Mouse (Mus musculus): Measurements from ENCODE around the gene Troap. TPM values are rescaled to one million over a fixed set of nuclear protein-coding genes. Genes with fewer than 3 reads are reported as not detected.
A peak's percentile ranks its signal among the peaks of the same experiment; 100 is the strongest.

The Troap gene
- total and polyA plus RNA-seq, 3 experiments: 25.8 to 70.2 TPM; not detected in 1

DNA sequence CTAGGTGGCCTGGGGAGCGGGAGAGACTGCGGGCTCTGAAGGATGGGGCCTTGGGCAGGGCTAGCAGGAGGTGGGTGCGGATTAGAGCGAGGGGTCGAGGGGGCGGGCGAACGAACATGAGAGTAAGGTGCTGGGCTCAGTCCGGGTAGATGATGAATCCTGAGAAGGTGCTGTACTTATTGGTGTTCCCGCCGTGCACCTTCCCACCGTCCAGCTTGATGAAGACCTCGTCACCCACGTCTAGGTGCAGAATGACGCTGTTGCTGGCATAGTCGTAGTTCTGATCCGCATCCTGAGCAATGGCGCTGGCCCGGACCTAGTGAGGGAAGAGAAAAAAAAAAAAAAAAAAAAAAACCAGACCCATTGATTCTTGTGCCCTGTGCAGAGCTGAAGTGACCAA is 10.2 kb downstream of the Troap start:
- TF ChIP-seq ZNF384 (IDR thresholded peaks at IDR 0.05; ENCODE audit: low read depth, low read length) (0 out of 2 replicates have a peak, but pooled peaks have one; percentile 34), CHD2 (IDR thresholded peaks at IDR 0.05; ENCODE audit: low read length) (no peak)
- Histone ChIP-seq H3K27me3 (ENCODE audit: control insufficient read depth in 1 of 2, insufficient read depth in 2 of 2, low read length in 2 of 2) (no peaks in the 10 kb centered on the region), H3K27ac (ENCODE audit: control insufficient read depth, low read depth, low read length) (no peak overlapping the region), H3K9me3 (replicated peaks; ENCODE audit: insufficient read depth, low read length) (no peaks in the 10 kb centered on the region), H3K36me3 (ENCODE audit: control insufficient read depth in 1 of 2, insufficient read depth in 2 of 2, low read length in 2 of 2) (peaks cover 0 to 9% of the 10 kb centered on the region in 2 experiments; a peak in 2 of 4 replicates), H3K79me2 (ENCODE audit: control insufficient read depth, insufficient read depth, low read length, poor library complexity) (no peaks in the 10 kb centered on the region), H3K4me1 (ENCODE audit: control insufficient read depth in 1 of 2, insufficient read depth in 2 of 2, low read length in 2 of 2) (no peaks in the 10 kb centered on the region), H3K4me3 (ENCODE audit: control insufficient read depth in 1 of 2, insufficient read depth in 1 of 2, low read depth in 2 of 2, low read length in 2 of 2) (no peak overlapping the region), H3K9ac (ENCODE audit: control insufficient read depth, low read depth, low read length, poor library complexity, severe bottlenecking) (no peak overlapping the region)
- DNase-seq (ENCODE audit: low read depth, low spot score): no peak

DNA sequence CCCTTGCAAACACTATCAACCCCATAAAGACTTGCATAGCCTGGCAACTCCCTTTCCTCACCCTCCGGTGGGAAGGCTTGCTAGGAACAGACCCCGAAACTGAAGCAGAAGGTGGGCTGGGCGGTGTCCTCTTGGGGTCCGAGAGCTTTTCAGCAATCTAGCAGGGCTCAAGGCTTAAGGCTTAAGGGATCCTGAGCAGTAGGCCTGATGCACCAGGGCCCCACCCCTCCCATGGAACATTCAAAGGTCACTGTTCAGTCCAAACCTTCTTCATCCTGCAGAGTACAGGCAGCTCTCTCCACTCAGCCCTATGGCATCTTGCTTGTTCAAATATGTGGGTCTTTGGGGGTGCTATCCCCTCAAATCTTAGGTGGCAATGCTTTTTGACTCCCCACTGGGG is 11.6 kb downstream of the Troap start:
- Histone ChIP-seq H3K27ac (ENCODE audit: control insufficient read depth, low read depth, low read length) (no peak overlapping the region), H3K79me2 (ENCODE audit: control insufficient read depth, insufficient read depth, low read length, poor library complexity) (no peaks in the 10 kb centered on the region), H3K9ac (ENCODE audit: control insufficient read depth, low read depth, low read length, poor library complexity, severe bottlenecking) (no peak overlapping the region), H3K4me3 (ENCODE audit: control insufficient read depth in 1 of 2, insufficient read depth in 1 of 2, low read depth in 2 of 2, low read length in 2 of 2) (no peak overlapping the region), H3K27me3 (ENCODE audit: control insufficient read depth in 1 of 2, insufficient read depth in 2 of 2, low read length in 2 of 2) (no peaks in the 10 kb centered on the region), H3K36me3 (ENCODE audit: control insufficient read depth in 1 of 2, insufficient read depth in 2 of 2, low read length in 2 of 2) (peaks cover 0 to 4% of the 10 kb centered on the region in 2 experiments; a peak in 1 of 4 replicates), H3K4me1 (ENCODE audit: control insufficient read depth in 1 of 2, insufficient read depth in 2 of 2, low read length in 2 of 2) (no peaks in the 10 kb centered on the region), H3K9me3 (replicated peaks; ENCODE audit: insufficient read depth, low read length) (no peaks in the 10 kb centered on the region)
- no peak for DNase-seq (ENCODE audit: low read depth, low spot score)
- TF ChIP-seq POLR2A (IDR thresholded peaks at IDR 0.05; ENCODE audit: control insufficient read depth in 1 of 2, insufficient read depth in 1 of 2, low read depth in 1 of 2, low read length in 2 of 2, poor library complexity in 1 of 2) (no peak), MYC (IDR thresholded peaks at IDR 0.05; ENCODE audit: low read depth, low read length) (no peak), USF2 (IDR thresholded peaks at IDR 0.05; ENCODE audit: borderline replicate concordance in 1 of 2, insufficient read depth in 1 of 2, low read depth in 1 of 2, low read length in 2 of 2) (no peak), MAFK (IDR thresholded peaks at IDR 0.05; ENCODE audit: borderline replicate concordance, low read depth, low read length) (no peak)

DNA sequence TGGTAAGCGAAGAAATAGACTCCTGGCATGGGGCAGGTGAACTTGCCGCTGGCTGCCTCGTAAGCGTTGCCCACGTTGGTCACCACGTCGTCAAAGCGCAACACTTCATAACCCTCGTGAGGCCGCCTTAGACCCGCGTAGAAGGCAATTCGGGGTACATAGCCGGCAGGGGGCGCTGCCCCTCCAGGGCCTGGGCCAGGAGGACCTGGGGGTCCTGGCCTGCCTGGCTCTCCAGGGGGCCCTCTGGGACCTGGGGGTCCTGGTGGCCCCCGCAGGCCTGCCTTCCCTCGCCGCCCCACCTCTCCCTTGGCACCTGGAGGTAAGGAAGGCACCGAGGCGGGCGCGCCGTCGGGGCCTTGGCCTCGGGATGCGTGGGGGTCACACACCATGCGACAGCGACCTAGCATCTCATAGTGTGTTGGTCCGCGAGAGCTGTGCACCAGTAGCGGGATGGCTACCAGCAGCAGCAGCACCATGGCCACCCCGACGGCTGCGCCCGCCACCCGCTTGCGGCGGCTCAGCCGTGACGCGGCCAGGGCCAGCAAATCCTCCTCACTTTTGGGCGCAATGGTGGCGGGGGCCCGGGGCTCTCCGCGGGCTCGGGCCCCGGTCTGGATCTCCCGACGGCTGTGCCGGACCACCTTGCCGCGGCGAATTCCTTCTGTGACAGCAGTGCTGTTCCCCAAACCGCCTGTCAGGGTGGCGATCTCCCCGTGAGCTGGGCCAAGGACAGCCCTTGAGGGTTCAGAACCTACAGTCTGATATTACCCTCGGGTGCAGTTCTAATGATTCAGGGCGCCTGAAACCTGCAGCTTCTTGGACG is 13.1 kb downstream of the Troap start, which contains the start of gene C1ql4:
Gene C1ql4, minus strand, starts transcription at position 565 of the 823 bp plus-strand sequence.
- Histone ChIP-seq H3K4me3 (ENCODE audit: control insufficient read depth in 1 of 2, insufficient read depth in 1 of 2, low read depth in 2 of 2, low read length in 2 of 2) (peak within 1 kb of the TSS; percentile 35 to 56), H3K36me3 (ENCODE audit: control insufficient read depth in 1 of 2, insufficient read depth in 2 of 2, low read length in 2 of 2) (peaks cover 2 to 3% of the 10 kb centered on the region in 2 experiments; a peak in 3 of 4 replicates), H3K4me1 (ENCODE audit: control insufficient read depth in 1 of 2, insufficient read depth in 2 of 2, low read length in 2 of 2) (no peaks in the 10 kb centered on the region), H3K79me2 (ENCODE audit: control insufficient read depth, insufficient read depth, low read length, poor library complexity) (no peaks in the 10 kb centered on the region), H3K27ac (ENCODE audit: control insufficient read depth, low read depth, low read length) (no peak within 1 kb of the TSS), H3K9me3 (replicated peaks; ENCODE audit: insufficient read depth, low read length) (no peaks in the 10 kb centered on the region), H3K27me3 (ENCODE audit: control insufficient read depth in 1 of 2, insufficient read depth in 2 of 2, low read length in 2 of 2) (no peaks in the 10 kb centered on the region), H3K9ac (ENCODE audit: control insufficient read depth, low read depth, low read length, poor library complexity, severe bottlenecking) (no peak within 1 kb of the TSS)
- TF ChIP-seq MAX (IDR thresholded peaks at IDR 0.05; ENCODE audit: low read length): no peak
- no peak for TF ChIP-seq USF2 (IDR thresholded peaks at IDR 0.05; ENCODE audit: borderline replicate concordance in 1 of 2, insufficient read depth in 1 of 2, low read depth in 1 of 2, low read length in 2 of 2)
- no peak for TF ChIP-seq MYB (IDR thresholded peaks at IDR 0.05; ENCODE audit: low read depth, low read length)
- TF ChIP-seq USF1 (IDR thresholded peaks at IDR 0.05; ENCODE audit: low read depth, low read length): no peak
- TF ChIP-seq CTCF (IDR thresholded peaks at IDR 0.05 in 2 of 3, conservative IDR thresholded peaks at IDR 0.05 in 1 of 3; ENCODE audit: control insufficient read depth in 1 of 3, insufficient read depth in 1 of 3, low read depth in 2 of 3, low read length in 3 of 3, poor library complexity in 1 of 3, severe bottlenecking in 1 of 3): 0 out of 6 replicates have a peak, but pooled peaks of 1 of the 3 experiments have one; percentile 1
- DNase-seq (ENCODE audit: low read depth, low spot score): no peak

All from MEL (cell line).